Mouse (Mus musculus): ENCODE measurements around the gene Stk11. TPM values are rescaled to one million over a fixed set of nuclear protein-coding genes. Genes with fewer than 3 reads are reported as not detected.

Stk11 gene
- polyA plus RNA-seq, 1 experiment from 2014 or later: 16.1 TPM

DNA sequence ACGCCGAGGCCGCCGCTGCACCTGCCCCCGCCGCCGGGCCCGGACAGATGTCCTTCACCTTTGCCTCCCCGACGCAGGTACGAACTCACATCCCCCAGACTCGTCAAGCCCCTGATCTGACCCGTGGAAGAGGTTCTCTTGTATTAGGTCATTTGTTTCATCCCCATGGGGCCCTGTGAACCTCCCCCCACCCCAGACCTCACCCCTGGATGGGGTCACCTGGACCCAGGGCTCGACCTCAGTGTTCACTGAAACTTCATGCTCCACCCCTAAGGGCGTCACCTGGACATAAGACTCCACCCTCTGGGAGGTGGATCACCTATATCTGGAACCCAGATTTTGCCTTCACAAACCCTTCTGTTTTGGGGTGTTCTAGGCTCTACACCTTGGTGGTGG, 26.9 kb downstream of the Stk11 start:
- Histone ChIP-seq H3K27ac (peak overlapping the region; percentile 88), H3K36me3 (peaks cover 38% of the 10 kb centered on the region), H3K9me3 (replicated peaks) (no peaks in the 10 kb centered on the region), H3K4me1 (peaks cover 80% of the 10 kb centered on the region), H3K4me3 (peak overlapping the region; percentile 93), H3K27me3 (ENCODE audit: low read depth, poor library complexity, severe bottlenecking) (peaks cover 31% of the 10 kb centered on the region)
- DNase-seq (ENCODE audit: low spot score): no peak
- WGBS: 0% methylated on average over 15 of the region's 15 CpGs

DNA sequence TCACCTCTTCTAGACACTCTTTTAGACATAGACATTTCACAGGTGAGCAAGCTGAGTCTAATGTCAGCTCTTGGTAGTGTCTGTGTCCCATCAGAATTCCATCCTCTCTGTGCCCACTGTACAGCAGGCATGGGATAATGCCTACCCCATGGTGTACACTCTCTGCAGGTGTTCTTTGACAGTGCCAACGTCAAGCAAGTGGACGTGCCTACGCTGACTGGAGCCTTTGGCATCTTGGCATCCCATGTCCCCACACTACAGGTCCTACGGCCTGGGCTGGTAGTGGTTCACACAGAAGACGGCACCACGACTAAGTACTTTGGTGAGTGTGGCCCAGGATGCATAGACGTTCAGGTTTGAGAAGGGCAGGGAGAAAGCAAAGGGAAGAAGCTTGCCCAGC, 28.1 kb downstream of the Stk11 start:
- Histone ChIP-seq H3K4me3 (peak overlapping the region; percentile 93), H3K9me3 (replicated peaks) (no peaks in the 10 kb centered on the region), H3K4me1 (peaks cover 75% of the 10 kb centered on the region), H3K27me3 (ENCODE audit: low read depth, poor library complexity, severe bottlenecking) (peaks cover 19% of the 10 kb centered on the region), H3K27ac (no peak overlapping the region), H3K36me3 (peaks cover 45% of the 10 kb centered on the region)
- 94% methylated on average over 7 of the region's 7 CpGs for WGBS
- DNase-seq (ENCODE audit: low spot score): no peak

DNA sequence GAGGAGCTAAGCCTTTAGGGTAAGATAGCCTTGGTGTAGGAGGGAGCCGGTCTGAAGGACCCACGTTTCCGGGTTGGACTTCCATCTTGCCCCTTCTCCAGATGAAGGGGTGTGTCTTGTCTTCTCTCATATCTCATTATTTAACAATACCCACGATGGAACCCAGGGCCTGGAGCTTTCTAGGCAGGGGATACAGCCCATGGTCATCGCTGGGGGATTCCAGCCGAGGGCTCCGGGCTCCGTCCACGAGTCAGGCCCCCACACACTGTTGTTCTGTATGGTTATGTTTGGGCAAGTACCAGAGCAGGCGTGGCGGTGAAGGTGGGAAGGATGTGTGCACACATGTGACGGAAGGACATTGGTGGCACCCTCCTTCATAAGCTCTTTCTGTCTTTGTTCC, 28.6 kb downstream of the Stk11 start:
- Histone ChIP-seq H3K27ac (0 out of 2 replicates have a peak overlapping the region, but pooled peaks have one; percentile 14), H3K4me3 (peak overlapping the region; percentile 93; the same call in 1 of the 2 replicates), H3K27me3 (ENCODE audit: low read depth, poor library complexity, severe bottlenecking) (peaks cover 14% of the 10 kb centered on the region), H3K36me3 (peaks cover 45% of the 10 kb centered on the region), H3K4me1 (peaks cover 70% of the 10 kb centered on the region), H3K9me3 (replicated peaks) (no peaks in the 10 kb centered on the region)
- no peak for DNase-seq (ENCODE audit: low spot score)
- WGBS: 93% methylated on average over 12 of the region's 12 CpGs

DNA sequence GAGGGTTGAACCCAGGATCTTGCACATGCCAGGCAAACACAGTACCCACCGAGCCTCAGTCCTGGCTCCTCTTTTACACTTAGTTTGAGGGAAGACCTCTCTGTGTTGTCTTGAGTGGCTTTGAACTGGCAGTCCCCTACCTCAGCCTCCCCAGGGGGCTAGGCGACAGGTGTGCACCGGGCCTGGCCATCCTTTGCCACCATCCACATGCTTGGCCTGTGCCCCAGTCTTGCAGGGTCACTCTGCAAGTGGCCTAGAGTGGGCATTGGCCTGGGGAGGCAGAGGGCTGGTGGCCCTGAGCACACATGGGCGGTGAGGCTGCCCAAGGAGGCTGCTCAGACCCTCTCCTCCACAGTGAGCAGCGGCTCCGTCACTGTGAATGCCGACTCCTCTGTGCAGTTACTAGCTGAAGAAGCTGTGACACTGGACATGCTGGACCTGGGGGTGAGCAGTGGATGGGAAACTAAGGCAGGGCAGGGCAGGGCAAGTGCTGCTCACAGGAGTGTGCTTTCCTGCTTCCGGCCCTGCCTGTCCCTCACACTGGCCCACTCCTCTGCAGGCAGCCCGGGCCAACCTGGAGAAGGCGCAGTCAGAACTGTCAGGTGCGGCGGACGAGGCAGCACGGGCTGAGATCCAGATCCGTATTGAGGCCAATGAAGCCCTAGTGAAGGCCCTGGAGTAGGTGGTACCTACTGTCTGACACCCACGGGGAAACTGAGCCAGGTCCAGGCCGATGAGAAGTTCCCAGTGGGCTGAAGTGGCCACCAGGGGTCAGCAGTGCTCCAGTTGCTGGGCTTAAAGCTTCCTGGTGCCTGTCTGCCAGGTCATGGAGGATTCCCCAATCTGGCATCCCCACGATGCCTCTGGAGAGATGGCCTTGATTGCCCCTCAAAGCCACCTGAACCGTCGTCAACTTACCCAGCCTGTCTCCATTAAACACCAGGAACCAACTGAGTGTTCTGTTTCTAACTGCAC, 29.5 kb downstream of the Stk11 start:
- H3K36me3 ChIP-seq: peaks cover 50% of the 10 kb centered on the region
- H3K4me3 ChIP-seq: peak overlapping the region; percentile 93
- WGBS: 79% methylated on average over 20 of the region's 20 CpGs
- 0 out of 2 replicates have a peak, but pooled peaks cover 6% of the 10 kb centered on the region for H3K27me3 ChIP-seq (ENCODE audit: low read depth, poor library complexity, severe bottlenecking)
- DNase-seq (ENCODE audit: low spot score): peak; percentile 81
- H3K9me3 ChIP-seq (replicated peaks): no peaks in the 10 kb centered on the region
- H3K27ac ChIP-seq: 0 out of 2 replicates have a peak overlapping the region, but pooled peaks have one; percentile 14
- H3K4me1 ChIP-seq: peaks cover 63% of the 10 kb centered on the region

DNA sequence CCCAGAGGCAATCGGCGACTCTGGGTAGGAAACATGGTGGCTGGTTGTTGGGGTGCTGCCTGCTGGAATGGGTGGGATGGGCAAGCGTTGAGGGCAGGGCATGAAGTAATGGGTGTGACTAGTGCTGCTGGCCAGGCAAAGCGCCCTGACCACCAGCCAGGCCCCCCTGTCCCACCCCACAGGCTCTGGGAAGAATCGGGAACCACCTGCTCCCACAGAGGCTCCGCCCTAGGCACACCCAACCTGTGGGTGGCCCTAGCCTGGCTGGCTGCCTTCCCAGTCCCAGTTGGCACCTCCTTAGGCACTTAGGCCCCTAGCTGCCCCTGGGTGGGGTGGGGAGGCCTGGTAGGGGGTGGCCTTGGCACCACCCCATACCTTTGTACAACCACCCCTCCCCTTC, 30.3 kb downstream of the Stk11 start:
- DNase-seq (ENCODE audit: low spot score): no peak

DNA sequence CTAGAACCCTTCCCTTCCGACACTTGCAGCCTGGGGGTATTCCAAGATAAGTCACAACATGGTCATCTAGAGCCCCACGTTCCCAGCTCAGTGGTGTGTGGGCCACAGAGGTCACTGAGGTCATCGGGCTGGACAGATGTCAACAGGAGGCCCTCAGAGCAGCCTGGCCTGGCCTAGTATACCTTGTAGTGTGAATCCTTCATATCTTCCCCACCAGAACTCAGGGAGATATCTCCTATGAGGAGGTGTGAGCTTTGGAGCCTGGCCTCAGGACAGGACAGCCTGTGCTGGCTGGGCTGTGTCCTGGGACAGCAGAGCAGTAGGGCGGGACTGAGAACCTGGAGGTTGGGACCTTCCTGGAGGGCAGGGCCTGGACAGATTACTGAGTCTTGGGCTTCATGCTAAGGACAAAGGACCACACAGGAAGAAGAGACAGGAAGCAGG, 31.0 kb downstream of the Stk11 start:
- Histone ChIP-seq H3K4me3 (peak overlapping the region; percentile 93), H3K27ac (peak overlapping the region; percentile 43; the same call in 1 of the 2 replicates), H3K4me1 (peaks cover 52% of the 10 kb centered on the region), H3K27me3 (ENCODE audit: low read depth, poor library complexity, severe bottlenecking) (no peaks in the 10 kb centered on the region), H3K36me3 (peaks cover 64% of the 10 kb centered on the region), H3K9me3 (replicated peaks) (no peaks in the 10 kb centered on the region)
- no peak for DNase-seq (ENCODE audit: low spot score)
- WGBS: 77% methylated on average over 4 of the region's 4 CpGs

More for the DNA sequence above, 30.3 kb downstream of the Stk11 start:
- H3K4me3 ChIP-seq: peak overlapping the region; percentile 93; the same call in 1 of the 2 replicates
- H3K4me1 ChIP-seq: peaks cover 59% of the 10 kb centered on the region
- no peak overlapping the region for H3K27ac ChIP-seq
- WGBS: 87% methylated on average over 6 of the region's 6 CpGs
- peaks cover 57% of the 10 kb centered on the region for H3K36me3 ChIP-seq
- no peaks in the 10 kb centered on the region for H3K9me3 ChIP-seq (replicated peaks)
- H3K27me3 ChIP-seq (ENCODE audit: low read depth, poor library complexity, severe bottlenecking): no peaks in the 10 kb centered on the region

DNA sequence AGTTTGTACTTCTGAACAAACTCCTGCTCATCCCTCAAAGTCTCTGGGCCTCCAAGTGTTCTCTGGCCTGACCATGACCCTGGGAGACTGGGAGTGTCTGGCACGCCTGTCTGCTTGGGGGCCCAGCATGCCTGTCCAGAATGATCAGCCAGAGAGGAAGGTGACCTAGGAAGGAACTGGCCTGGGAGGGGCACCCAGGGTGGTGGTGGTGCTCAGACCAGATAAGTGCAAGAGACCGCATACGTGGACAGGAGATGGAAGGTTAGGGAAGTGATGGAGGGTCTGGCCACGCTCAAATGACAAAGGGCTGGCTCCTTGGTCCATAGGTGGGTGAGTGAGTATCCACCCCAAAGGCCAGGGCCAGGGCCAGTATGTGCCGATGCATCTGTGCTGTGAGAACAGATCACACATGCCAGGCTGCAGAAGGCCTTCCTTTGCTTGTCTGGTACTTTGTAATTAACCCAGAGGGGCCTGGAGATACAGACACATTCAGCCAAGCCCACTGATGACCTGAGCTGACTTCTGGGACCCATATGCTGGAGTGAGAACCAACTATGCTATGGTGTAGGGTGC, 31.6 kb downstream of the Stk11 start:
- H3K4me1 ChIP-seq: peaks cover 51% of the 10 kb centered on the region
- no peaks in the 10 kb centered on the region for H3K9me3 ChIP-seq (replicated peaks)
- peak overlapping the region; percentile 100 for H3K27ac ChIP-seq
- WGBS: 75% methylated on average over 5 of the region's 5 CpGs
- no peaks in the 10 kb centered on the region for H3K27me3 ChIP-seq (ENCODE audit: low read depth, poor library complexity, severe bottlenecking)
- peak overlapping the region; percentile 93 for H3K4me3 ChIP-seq
- H3K36me3 ChIP-seq: peaks cover 71% of the 10 kb centered on the region
- no peak for DNase-seq (ENCODE audit: low spot score)

DNA sequence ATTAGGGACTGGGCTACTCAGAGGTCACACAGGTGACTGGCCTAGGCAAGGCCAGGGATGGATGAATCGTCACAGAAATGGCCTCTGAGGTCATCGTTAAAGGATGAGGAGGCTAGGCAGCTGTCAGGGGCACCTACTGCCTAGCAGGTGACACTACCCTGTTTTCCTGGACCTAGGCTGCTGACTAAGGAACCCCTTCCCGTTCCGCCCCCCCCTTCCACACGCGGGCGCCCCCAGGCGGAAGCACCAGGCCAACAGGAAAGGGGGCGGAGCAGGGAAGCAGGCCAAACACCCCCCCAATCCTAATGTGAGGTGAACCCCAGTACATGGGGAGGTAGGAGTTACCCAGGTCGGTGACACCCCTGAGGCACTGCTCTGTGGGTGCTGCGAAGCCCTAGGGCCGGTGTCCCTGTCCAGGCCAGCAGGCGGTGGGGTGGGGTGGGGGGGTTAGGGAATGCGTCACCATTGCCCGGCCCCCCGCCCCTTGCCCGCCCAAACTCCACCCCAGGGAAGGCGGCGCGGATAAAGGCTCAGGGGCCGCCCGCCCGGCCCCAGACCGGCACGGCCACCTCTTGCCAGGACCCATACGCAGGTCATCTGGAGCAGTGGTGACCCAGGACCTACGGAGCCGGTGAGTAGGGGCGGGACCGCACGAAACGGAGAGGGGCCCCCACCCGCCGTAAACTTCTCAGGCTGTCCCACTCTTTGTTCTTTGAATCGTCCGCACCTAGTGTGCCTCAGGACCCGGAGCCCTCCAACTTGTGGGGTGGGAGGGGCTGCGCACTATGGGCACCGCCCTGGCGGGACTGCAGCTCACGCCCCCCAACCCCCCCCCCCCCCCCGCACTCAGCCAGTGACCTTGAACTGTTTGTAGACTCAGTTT, 32.4 kb downstream of the Stk11 start, which contains the start of gene Midn:
Midn (plus strand) TSS at position 554 of the 883 bp plus-strand sequence.
- H3K27me3 ChIP-seq (ENCODE audit: low read depth, poor library complexity, severe bottlenecking): no peaks in the 10 kb centered on the region
- H3K36me3 ChIP-seq: peaks cover 78% of the 10 kb centered on the region
- peak within 1 kb of the TSS; percentile 93 for H3K4me3 ChIP-seq
- no peaks in the 10 kb centered on the region for H3K9me3 ChIP-seq (replicated peaks)
- H3K27ac ChIP-seq: peak within 1 kb of the TSS; percentile 100
- peaks cover 53% of the 10 kb centered on the region for H3K4me1 ChIP-seq
- WGBS: 0% methylated on average over 41 of the region's 42 CpGs
- DNase-seq (ENCODE audit: low spot score): peak; percentile 87

DNA sequence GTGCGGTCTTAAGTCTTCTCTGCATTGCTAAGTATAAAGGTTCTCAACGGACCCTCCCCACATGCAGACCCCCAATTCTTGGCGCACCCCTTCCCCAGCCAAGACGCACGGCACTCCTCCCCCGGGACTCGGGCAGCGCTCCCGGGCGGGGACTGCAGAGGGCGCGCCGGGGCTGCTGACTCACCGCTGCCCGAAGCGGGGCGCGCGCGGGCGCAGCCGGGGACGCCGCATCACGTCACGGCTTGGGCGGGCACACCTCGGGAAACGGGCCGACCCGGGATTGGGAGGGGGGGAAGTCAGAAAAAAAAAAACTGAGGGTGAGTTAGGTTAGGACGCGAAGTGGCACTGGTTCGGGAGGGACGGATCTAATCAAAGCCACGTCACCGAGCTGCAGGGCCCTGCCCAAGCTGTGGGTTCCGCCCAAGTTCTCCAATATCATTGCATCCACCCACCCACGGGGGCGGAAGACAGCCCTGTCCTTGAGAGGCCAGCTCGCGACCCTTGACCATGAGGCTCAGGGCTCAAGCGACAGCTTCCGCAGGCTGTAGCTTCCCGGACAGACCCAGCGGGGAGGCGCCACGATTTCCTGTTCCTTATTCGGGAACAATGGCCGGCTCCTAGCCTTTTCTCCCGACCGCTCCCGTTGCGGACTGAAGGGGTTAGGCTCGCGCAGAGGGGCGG, 33.1 kb downstream of the Stk11 start:
- Histone ChIP-seq H3K9me3 (replicated peaks) (no peaks in the 10 kb centered on the region), H3K4me1 (peaks cover 54% of the 10 kb centered on the region), H3K4me3 (peak overlapping the region; percentile 93), H3K36me3 (peaks cover 81% of the 10 kb centered on the region), H3K27me3 (ENCODE audit: low read depth, poor library complexity, severe bottlenecking) (no peaks in the 10 kb centered on the region), H3K27ac (peak overlapping the region; percentile 100)
- peak; percentile 96 for DNase-seq (ENCODE audit: low spot score)
- under 1% methylated on average over 57 of the region's 57 CpGs for WGBS

DNA sequence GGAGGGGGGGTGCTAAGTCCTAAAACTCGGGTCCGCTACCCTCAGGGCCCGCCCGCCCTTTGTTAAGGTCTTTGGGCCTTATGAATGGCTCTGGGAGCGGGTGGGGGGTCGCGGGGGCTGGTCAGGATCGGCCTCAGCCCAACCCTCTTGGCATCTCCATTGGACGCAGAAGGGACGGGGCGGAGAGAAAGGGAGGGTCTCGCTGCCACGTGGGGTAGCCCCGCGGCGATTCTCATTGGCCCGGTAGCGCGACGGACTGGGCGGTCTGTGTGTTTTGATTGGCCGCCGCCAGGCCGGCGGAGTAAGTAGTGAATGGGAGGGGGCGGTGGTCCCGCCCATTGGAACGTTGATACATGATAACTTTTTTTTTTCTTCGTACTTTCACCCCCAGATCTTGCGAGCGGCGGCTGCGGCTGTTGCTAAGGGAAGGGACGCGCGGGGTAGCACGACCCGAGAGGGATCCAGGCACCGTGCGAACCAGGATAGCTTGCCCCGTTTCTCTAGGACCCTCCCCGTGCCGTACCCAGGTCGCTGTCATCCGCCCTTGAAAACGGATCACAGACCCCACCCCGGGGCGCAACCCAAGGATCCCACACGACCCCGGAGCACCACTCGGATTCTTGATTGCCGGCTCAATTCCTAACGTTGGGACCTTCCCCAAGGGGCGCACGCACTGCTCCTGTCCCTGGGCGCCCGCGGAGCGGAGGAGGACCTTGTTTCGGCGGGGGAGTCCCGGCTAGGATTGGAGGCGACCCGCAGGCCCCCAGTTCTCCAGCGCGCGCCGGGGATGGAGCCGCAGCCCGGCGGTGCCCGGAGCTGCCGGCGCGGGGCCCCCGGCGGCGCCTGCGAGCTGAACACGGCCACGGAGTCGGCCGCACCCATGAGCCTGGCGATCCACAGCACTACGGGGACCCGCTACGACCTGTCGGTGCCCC, 34.0 kb downstream of the Stk11 start:
- peaks cover 81% of the 10 kb centered on the region for H3K36me3 ChIP-seq
- peak overlapping the region; percentile 100 for H3K27ac ChIP-seq
- H3K9me3 ChIP-seq (replicated peaks): no peaks in the 10 kb centered on the region
- no peaks in the 10 kb centered on the region for H3K27me3 ChIP-seq (ENCODE audit: low read depth, poor library complexity, severe bottlenecking)
- peak overlapping the region; percentile 93 for H3K4me3 ChIP-seq
- peaks cover 62% of the 10 kb centered on the region for H3K4me1 ChIP-seq
- DNase-seq (ENCODE audit: low spot score): peak; percentile 98
- WGBS: under 1% methylated on average over 88 of the region's 88 CpGs

Data from limb, embryonic 10.5 days (tissue).